Mouse (Mus musculus) heart, postnatal 10 days (tissue): Measurements from ENCODE around the gene Dpy19l1. TPM values are rescaled to one million over a fixed set of nuclear protein-coding genes. Genes with fewer than 3 reads are reported as not detected.

Experiments
- DNase-seq, 2 experiments: peaks; one replicate each; pipeline ENCODE4 v3.0.0; 2021
- intact Hi-C: fragments of 180-260 bp; cut with DNase I; formaldehyde crosslinking; loops from one replicate; pipeline ENCODE4 v1.15.1; 2025
- total RNA-seq, 2 experiments: library from RNA; stranded (reverse); gene quantifications; 2 replicates each; pipeline ENCODE4 v1.2.3; 2021

Gene Dpy19l1
- total RNA-seq, 2 experiments from 2014 or later: 16.9 to 19.0 TPM

GRCm38 (mm10) chr9:24387230-24387629 is 115.7 kb downstream of the Dpy19l1 start:
- intact Hi-C loops: no loop called here
- DNase-seq: no peak

GRCm38 (mm10) chr9:24379321-24379720 is 123.6 kb downstream of the Dpy19l1 start:
- intact Hi-C loops: no loop called here
- peak in 1 of 2 experiments; percentile 4 for DNase-seq

GRCm38 (mm10) chr9:24378848-24379247 is 124.1 kb downstream of the Dpy19l1 start:
- DNase-seq: no peak
- intact Hi-C loops: no loop called here

Other genes with a start within 250 kb of the Dpy19l1 start
- not detected for gene Cypt4, start 122.1 kb upstream of the Dpy19l1 start, total RNA-seq
- under 1 TPM; 0.07 to 0.15 TPM for gene Dpy19l2, start 193.2 kb upstream of the Dpy19l1 start, total RNA-seq